Mouse (Mus musculus): ENCODE results near the gene Tmem214.

DNA sequence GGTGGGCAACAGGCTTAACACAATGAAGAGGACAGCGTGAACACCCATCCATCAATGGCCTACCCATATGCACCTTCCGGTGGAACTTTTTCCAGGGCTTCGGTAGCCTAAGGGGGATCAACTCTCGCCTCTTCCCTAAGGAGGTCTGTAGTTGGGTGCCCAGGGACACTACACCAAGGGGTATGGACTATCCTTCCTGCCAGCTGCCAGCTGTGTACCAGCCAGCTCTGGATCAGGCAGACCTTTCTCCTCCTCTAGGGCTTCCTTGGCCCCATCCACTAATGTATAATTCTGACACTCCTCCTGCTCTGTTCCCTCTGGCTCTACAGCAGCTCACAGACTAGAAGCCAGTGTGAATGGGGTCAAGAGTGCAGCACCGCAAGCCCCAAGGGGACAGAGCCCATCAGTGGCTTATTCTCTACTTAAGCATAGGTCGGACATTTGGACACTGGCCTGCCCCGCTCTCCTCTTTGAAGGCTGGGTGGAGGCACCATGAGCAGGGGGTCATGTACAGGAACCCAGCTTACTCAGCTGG is 46.4 kb downstream of the Tmem214 start:
- TF ChIP-seq MYOG (IDR thresholded peaks at IDR 0.05; ENCODE audit: control insufficient read depth, extremely low read depth, insufficient read length) (no peak), CTCF (IDR thresholded peaks at IDR 0.05; ENCODE audit: control insufficient read depth, insufficient read depth, insufficient read length) (no peak), USF1 (IDR thresholded peaks at IDR 0.05; ENCODE audit: low read depth) (no peak), MYOD1 (IDR thresholded peaks at IDR 0.05; ENCODE audit: control insufficient read depth, insufficient read length, low read depth) (no peak), MAX (IDR thresholded peaks at IDR 0.05) (no peak), FOSL1 (IDR thresholded peaks at IDR 0.05; ENCODE audit: insufficient read depth, low read length, poor library complexity, severe bottlenecking) (no peak), CEBPB (IDR thresholded peaks at IDR 0.05; ENCODE audit: low read depth) (no peak)
